Mouse (Mus musculus): ENCODE measurements around the gene Gm28553. TPM values are rescaled to one million over a fixed set of nuclear protein-coding genes. Genes with fewer than 3 reads are reported as not detected.
"Not testable (repeated sequence)": the region's sequence is repeated elsewhere in the genome, so short reads cannot be mapped to it uniquely, and the experiment has no call there.

Gm28553 gene
- not detected for total RNA-seq (2021)

DNA sequence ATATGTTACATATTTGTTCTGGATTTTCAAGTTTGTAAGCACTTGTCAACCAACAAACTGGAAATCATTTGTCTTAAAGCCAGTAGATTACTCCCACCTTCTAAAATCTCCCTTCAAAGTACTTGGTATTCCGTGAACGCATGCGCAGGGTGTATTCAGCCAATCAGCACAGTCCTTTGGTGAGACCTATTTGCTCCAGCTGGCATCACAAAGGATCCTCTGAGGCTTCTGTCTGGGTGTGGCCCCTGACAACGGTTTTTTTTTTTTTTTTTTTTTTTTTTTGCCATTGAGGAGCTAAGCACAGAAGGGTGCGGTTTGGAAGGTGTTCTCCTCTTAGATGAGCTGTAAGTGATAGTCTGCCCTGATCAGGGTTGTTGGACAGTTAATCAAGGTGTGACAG, at the start of gene Gm28553:
TSS of gene Gm28553 (plus strand) at position 301 of the 400 bp plus-strand sequence.
- intact Hi-C loops (cut with DNase I); DNase-seq: not testable (repeated sequence)

Data from heart, postnatal 36 days (tissue).